In the genomic region with DNA sequence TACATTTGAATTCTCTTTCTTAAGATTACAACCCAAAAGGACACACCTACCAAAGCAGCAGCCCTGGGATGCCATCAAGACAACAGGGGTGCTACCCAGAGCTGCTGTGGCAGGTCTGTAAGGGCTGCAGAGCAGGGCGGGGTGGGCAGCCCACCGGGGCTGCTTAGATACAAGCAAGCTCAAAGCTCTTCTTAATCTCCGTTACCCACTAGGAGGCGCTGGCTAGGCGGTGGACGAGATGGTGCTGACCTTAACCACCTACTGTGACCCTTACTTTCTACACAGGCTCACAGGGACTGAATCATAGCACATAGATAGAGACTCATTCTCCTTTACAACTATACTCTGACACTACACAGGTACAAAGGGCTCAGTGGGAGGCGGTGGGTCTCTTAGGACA, we compare ENCODE assay signal across 8 mouse cellular contexts.
DNase-seq lines count a peak whose midpoint lies in the region.

No protein-coding gene starts in this region.

- DNase-seq in heart, adult 18-20 months = peak; percentile 41 to 64
- no peak for DNase-seq in heart, adult 8-10 months (ENCODE audit: low spot score)
- peak; percentile 25 for DNase-seq in urinary bladder, postnatal 25 days (ENCODE audit: low spot score)
- no peak for DNase-seq in urinary bladder, adult 2 months (ENCODE audit: low spot score)
- peak; percentile 61 to 63 for DNase-seq in cerebellum, postnatal 36 days
- DNase-seq in kidney, postnatal 10 days = peak; percentile 65
- DNase-seq in natural killer cell, adult 2 months (ENCODE audit: low spot score in 2 of 2) = peak; percentile 13 to 36
- DNase-seq in layer of hippocampus, adult 18-20 months (ENCODE audit: low spot score in 2 of 2) = no peak

Comparison
In these comparisons a context has a peak if more than half of its experiments do, and no peak if none do; other contexts are left out.
1. DNase-seq: peak in heart, adult 18-20 months (2 of 2), urinary bladder, postnatal 25 days (single experiment), cerebellum, postnatal 36 days (2 of 2), kidney, postnatal 10 days (single experiment) and natural killer cell, adult 2 months (2 of 2); none in heart, adult 8-10 months (single experiment), urinary bladder, adult 2 months (single experiment) and layer of hippocampus, adult 18-20 months (0 of 2).